Mouse (Mus musculus): ENCODE measurements around the gene Atg9b. TPM values are rescaled to one million over a fixed set of nuclear protein-coding genes. Genes with fewer than 3 reads are reported as not detected.

The Atg9b gene
- polyA plus RNA-seq (2012; rRNA removed), result 1.5 and 1.7 TPM in 2 replicates

DNA sequence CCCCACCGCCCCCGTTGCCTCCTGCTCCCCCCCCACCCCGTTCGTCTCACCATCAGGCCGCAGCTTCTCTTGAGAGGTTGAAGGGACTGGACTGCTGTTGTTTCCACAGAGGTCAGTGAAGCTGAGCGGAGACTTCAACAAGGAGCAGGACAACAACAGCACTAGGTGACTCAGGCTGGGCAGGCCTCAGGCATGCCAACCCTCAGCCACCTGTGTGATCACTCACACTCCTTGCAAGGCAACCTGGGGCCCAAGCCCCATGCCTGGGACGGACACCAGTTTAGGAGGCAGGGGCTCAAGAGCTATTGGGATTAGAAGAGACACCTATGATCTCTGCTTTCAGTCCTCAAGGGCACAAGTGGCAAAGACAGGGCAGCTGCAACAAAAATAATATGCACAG is at the start of gene Atg9b:
Gene Atg9b (minus strand): TSS at position 280 of the 400 bp plus-strand sequence.
- DNase-seq (ENCODE audit: low read depth), result no peak
- TF ChIP-seq CTCF (IDR thresholded peaks at IDR 0.05; ENCODE audit: borderline replicate concordance, extremely low read depth, insufficient read depth, insufficient read length) (no peak), POLR2A (IDR thresholded peaks at IDR 0.05; ENCODE audit: borderline replicate concordance, extremely low read depth, insufficient read depth, insufficient read length, poor library complexity, severe bottlenecking) (no peak)

GRCm38 (mm10) chr5:24441187-24441586 is 49.2 kb upstream of the Atg9b start:
- DNase-seq (ENCODE audit: low read depth), result no peak
- TF ChIP-seq POLR2A (IDR thresholded peaks at IDR 0.05; ENCODE audit: borderline replicate concordance, extremely low read depth, insufficient read depth, insufficient read length, poor library complexity, severe bottlenecking) (no peak), CTCF (IDR thresholded peaks at IDR 0.05; ENCODE audit: borderline replicate concordance, extremely low read depth, insufficient read depth, insufficient read length) (no peak)

DNA sequence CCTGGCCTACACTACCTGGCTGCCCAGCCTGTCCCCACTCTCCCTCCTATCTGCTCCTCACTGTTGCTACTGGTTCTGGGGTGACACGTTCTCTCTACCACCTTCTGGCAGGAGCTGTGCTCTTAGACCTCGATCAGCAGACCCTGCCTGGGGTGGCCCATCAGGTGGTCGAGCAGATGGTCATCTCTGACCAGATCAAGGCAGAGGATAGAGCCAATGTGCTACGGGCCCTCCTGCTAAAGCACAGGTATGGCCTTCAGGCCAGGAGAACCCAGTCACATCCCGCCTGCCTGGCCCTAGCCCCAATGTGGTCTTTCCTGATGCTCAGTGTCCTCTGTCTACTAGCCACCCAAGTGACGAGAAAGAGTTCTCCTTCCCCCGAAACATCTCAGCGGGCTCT is 42.0 kb upstream of the Atg9b start:
- TF ChIP-seq CTCF (IDR thresholded peaks at IDR 0.05; ENCODE audit: borderline replicate concordance, extremely low read depth, insufficient read depth, insufficient read length) (no peak), POLR2A (IDR thresholded peaks at IDR 0.05; ENCODE audit: borderline replicate concordance, extremely low read depth, insufficient read depth, insufficient read length, poor library complexity, severe bottlenecking) (no peak)
- no peak for DNase-seq (ENCODE audit: low read depth)

DNA sequence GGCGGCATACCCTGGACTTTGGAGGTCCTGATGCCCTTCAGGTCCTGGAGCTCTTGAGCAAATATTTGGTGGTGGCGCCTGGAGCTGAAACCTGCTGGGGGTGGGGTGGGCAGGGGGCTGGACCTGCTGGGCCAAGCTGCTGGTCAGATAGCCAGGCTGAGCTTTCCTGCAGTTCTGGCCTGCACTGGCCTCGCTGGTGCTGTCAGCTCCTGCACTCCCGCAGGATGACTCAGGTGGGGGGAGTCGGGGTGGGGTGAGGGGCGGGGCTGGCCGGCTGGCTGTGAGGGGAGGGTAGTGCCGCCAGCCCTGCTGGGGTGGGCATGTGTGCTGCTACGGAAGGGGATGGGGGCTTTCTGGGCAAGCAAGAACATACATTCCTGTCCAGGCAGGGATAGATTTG is 36.7 kb upstream of the Atg9b start:
- no peak for DNase-seq (ENCODE audit: low read depth)
- no peak for TF ChIP-seq CTCF (IDR thresholded peaks at IDR 0.05; ENCODE audit: borderline replicate concordance, extremely low read depth, insufficient read depth, insufficient read length)
- TF ChIP-seq POLR2A (IDR thresholded peaks at IDR 0.05; ENCODE audit: borderline replicate concordance, extremely low read depth, insufficient read depth, insufficient read length, poor library complexity, severe bottlenecking), result no peak

- TF ChIP-seq POLR2A (IDR thresholded peaks at IDR 0.05; ENCODE audit: borderline replicate concordance, extremely low read depth, insufficient read depth, insufficient read length, poor library complexity, severe bottlenecking), result no peak
- TF ChIP-seq CTCF (IDR thresholded peaks at IDR 0.05; ENCODE audit: borderline replicate concordance, extremely low read depth, insufficient read depth, insufficient read length), result no peak
- peak; percentile 33 for DNase-seq (ENCODE audit: low read depth)
Observed at GRCm38 (mm10) chr5:24427981-24428402, 36.0 kb upstream of the Atg9b start.

DNA sequence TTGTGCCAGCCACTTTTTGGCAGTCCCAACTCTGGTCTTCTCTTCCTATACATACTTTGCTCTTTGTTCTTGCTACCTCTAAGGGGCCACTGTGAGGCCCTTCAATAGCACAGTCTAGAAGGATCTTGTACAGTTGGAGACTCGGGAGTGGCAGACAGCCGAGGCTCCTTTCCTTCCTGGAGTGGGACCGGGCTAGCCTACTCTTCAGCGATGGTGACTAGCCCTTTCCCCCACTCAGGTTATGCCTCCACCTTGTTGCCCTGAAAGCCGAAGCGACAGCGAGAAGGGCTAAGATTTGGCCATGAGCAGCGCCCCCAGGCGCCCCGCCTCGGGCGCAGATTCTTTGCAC is 35.3 kb upstream of the Atg9b start:
- TF ChIP-seq CTCF (IDR thresholded peaks at IDR 0.05; ENCODE audit: borderline replicate concordance, extremely low read depth, insufficient read depth, insufficient read length), result no peak
- no peak for TF ChIP-seq POLR2A (IDR thresholded peaks at IDR 0.05; ENCODE audit: borderline replicate concordance, extremely low read depth, insufficient read depth, insufficient read length, poor library complexity, severe bottlenecking)
- no peak for DNase-seq (ENCODE audit: low read depth)

DNA sequence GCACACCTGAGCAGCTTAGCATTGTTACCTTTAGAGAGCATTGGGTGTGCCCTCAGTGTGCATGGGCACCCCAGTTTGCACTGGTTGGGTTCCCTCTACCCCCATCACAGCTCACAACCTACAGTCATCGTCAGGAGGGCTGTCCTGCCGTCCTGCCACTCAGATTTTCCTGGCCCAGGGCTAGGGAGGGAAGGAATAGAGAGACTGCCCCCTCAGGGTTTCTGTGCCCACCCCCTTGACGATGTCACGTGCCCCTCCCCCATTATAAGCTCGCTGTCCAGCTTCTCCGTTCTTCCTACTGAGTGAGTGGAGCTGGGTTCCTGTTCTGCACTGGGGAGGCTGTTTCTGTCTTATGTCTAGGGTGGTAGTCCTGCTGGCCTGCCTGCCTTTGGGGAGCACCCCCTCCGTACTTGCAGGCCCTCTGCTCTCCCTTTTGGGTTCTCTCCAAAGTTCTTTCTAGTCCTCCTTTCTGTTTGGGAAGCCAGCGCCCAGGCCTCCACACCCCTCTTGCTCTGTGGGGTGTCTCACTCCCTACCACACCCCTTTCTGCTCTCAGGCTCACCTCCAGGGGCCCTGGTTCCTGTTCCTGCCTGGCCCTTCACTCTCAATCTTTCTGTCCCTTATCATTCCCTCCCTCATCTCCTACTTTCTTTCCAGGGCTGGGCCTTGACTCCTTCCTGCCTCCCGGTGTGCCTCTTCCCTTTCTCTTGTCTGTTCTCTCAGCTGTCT is 34.8 kb upstream of the Atg9b start:
- no peak for TF ChIP-seq CTCF (IDR thresholded peaks at IDR 0.05; ENCODE audit: borderline replicate concordance, extremely low read depth, insufficient read depth, insufficient read length)
- no peak for TF ChIP-seq POLR2A (IDR thresholded peaks at IDR 0.05; ENCODE audit: borderline replicate concordance, extremely low read depth, insufficient read depth, insufficient read length, poor library complexity, severe bottlenecking)
- no peak for DNase-seq (ENCODE audit: low read depth)

DNA sequence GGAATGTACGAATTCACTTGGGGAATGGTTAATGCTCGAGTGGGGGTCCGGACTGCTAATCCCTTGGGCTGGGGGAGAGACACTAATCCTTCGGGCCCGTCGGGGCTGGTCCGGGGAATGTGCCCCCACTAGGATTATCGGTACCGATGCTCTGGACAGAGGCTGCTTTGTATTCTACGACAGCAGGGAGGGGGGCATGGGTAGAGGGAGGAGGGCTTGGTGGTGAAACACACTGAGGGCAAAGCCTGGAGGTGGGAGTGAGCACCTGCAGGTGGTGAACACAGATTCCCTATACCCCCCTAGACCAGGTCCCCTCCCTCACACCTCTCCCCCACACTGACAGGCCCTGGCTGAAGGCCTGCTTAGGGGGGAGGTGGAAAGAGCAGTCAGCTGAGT is 34.1 kb upstream of the Atg9b start:
- TF ChIP-seq POLR2A (IDR thresholded peaks at IDR 0.05; ENCODE audit: borderline replicate concordance, extremely low read depth, insufficient read depth, insufficient read length, poor library complexity, severe bottlenecking) (no peak), CTCF (IDR thresholded peaks at IDR 0.05; ENCODE audit: borderline replicate concordance, extremely low read depth, insufficient read depth, insufficient read length) (no peak)
- DNase-seq (ENCODE audit: low read depth), result peak; percentile 58

- TF ChIP-seq POLR2A (IDR thresholded peaks at IDR 0.05; ENCODE audit: borderline replicate concordance, extremely low read depth, insufficient read depth, insufficient read length, poor library complexity, severe bottlenecking), result no peak
- 0 out of 2 replicates have a peak, but pooled peaks have one; percentile 15 for TF ChIP-seq CTCF (IDR thresholded peaks at IDR 0.05; ENCODE audit: borderline replicate concordance, extremely low read depth, insufficient read depth, insufficient read length)
Observed at GRCm38 (mm10) chr5:24425421-24426036, 33.6 kb upstream of the Atg9b start.

DNA sequence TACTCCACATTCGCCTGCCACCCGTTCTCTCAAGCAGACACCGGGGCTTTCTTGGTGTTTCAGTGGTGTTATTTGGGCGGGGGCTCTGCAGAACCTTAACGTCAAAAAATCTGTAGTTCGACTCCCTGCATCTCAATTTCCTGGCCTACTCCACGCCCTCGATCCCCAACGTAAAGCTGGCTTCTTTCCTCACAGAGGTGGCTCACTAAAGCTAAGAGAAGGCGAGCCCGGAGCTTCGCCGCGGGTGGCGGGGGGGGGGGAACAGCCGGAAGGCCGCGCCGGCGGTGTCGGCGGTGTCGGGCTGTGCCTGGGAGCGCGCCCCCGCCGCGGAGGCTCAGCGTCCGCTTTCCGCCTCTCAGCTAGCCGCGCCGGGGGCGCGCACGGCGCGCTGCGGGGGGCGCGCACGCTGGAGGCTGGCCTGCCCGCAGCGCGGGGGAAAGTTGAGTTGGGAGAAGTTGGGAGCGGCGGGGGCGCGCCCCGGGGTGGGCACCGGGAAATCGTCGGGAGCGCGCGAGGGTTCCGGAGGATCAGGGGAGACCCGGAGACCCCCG is 33.0 kb upstream of the Atg9b start:
- DNase-seq (ENCODE audit: low read depth), result peak; percentile 91
- no peak for TF ChIP-seq CTCF (IDR thresholded peaks at IDR 0.05; ENCODE audit: borderline replicate concordance, extremely low read depth, insufficient read depth, insufficient read length)
- peak; percentile 66; the same call in 1 of the 2 replicates for TF ChIP-seq POLR2A (IDR thresholded peaks at IDR 0.05; ENCODE audit: borderline replicate concordance, extremely low read depth, insufficient read depth, insufficient read length, poor library complexity, severe bottlenecking)

More at GRCm38 (mm10) chr5:24425421-24426036, 33.6 kb upstream of the Atg9b start:
- DNase-seq (ENCODE audit: low read depth), result peak; percentile 59

- TF ChIP-seq POLR2A (IDR thresholded peaks at IDR 0.05; ENCODE audit: borderline replicate concordance, extremely low read depth, insufficient read depth, insufficient read length, poor library complexity, severe bottlenecking) (no peak), CTCF (IDR thresholded peaks at IDR 0.05; ENCODE audit: borderline replicate concordance, extremely low read depth, insufficient read depth, insufficient read length) (no peak)
- DNase-seq (ENCODE audit: low read depth), result peak; percentile 22
Observed at GRCm38 (mm10) chr5:24424004-24424781, 32.2 kb upstream of the Atg9b start.

Measured in brain, embryonic 14.5 days (tissue).